Mouse (Mus musculus) kidney, embryonic 14.5 days (tissue): Measurements from ENCODE around the gene Zcchc4. TPM values are rescaled to one million over a fixed set of nuclear protein-coding genes. Genes with fewer than 3 reads are reported as not detected.

Experiments
- ATAC-seq: fragments of 200-750 bp; cut with Nextera tagmentation; 2 replicates; pipeline ENCODE4 v1.8.0; 2017; ENCODE audit warnings: moderate number of reproducible peaks, mild to moderate bottlenecking, moderate TSS enrichment, moderate library complexity; ENCODE audit not compliant: low FRiP score, low TSS enrichment
- H3K27ac ChIP-seq: fragments of 300-500 bp; sonication (generic); 2 replicates; pipeline ENCODE4 v1.5.1; 2014; ENCODE audit warnings: low read depth, mild to moderate bottlenecking, low read length, moderate library complexity, mixed read lengths
- H3K27me3 ChIP-seq: fragments of 300-500 bp; sonication (generic); 2 replicates; pipeline ENCODE4 v1.6.1; 2014; ENCODE audit warnings: mild to moderate bottlenecking, low read length; ENCODE audit not compliant: control insufficient read depth, insufficient read depth
- H3K36me3 ChIP-seq: fragments of 300-500 bp; sonication (generic); 2 replicates; pipeline ENCODE4 v1.6.1; 2014; ENCODE audit warnings: low read length, mixed read lengths; ENCODE audit not compliant: control insufficient read depth, insufficient read depth
- H3K4me1 ChIP-seq: fragments of 300-500 bp; sonication (generic); 2 replicates; pipeline ENCODE4 v1.6.1; 2014; ENCODE audit warnings: low read length, mixed read lengths; ENCODE audit not compliant: control insufficient read depth, insufficient read depth
- H3K4me2 ChIP-seq: fragments of 300-500 bp; sonication (generic); replicated peaks from 2 replicates; pipeline ENCODE4 v1.6.1; 2014; ENCODE audit warnings: low read depth, mild to moderate bottlenecking, low read length
- H3K4me3 ChIP-seq: fragments of 300-500 bp; sonication (generic); 2 replicates; pipeline ENCODE4 v1.5.1; 2014; ENCODE audit warnings: mild to moderate bottlenecking, low read length
- H3K9ac ChIP-seq: fragments of 300-500 bp; sonication (generic); 2 replicates; pipeline ENCODE4 v1.6.1; 2014; ENCODE audit warnings: low read depth, mild to moderate bottlenecking, low read length, moderate library complexity
- H3K9me3 ChIP-seq: fragments of 300-500 bp; sonication (generic); 2 replicates; pipeline ENCODE4 v1.6.1; 2016; ENCODE audit warnings: low read length; ENCODE audit not compliant: control insufficient read depth
- WGBS: fragments of 180-500 bp; shearing (Covaris S2); extraction: QIAGEN DNeasy Blood & Tissue Kit; methylation state at CpG from one replicate; pipeline ENCODE4 v1.1.7; 2014; 5-methylcytosine and 5-hydroxymethylcytosine counted together
- polyA plus RNA-seq: library from polyadenylated mRNA; unstranded; fragments of >200 nt; fragmentation: Nextera tagmentation; extraction: Ambion mirVana; gene quantifications from 2 replicates; pipeline ENCODE4 v1.2.1, GENCODE M21; 2014

Gene Zcchc4
- polyA plus RNA-seq, 1 experiment from 2014 or later, result 18.5 TPM

DNA sequence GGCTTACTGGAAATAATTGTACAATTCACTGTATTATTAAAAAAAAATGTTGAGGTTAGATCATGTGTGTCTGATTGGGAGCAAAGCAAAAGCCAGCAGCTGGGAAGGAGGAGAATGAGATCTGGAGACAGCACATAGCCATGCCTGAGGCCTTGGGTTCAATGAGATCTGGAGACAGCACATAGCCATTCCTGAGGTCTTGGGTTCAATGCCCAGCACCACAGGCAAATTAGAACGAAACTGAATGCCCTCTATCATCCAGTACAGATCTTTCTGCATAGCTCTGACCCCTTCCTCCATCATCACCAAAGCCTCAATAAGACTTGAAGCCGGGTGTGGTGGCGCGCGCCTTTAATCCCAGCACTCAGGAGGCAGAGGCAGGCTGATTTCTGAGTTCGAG, 35.2 kb downstream of the Zcchc4 start:
- Histone ChIP-seq H3K4me3 (no peak overlapping the region), H3K4me2 (no peak overlapping the region), H3K4me1 (no peaks in the 10 kb centered on the region), H3K36me3 (peaks cover 22% of the 10 kb centered on the region; the same call in 1 of the 2 replicates), H3K9me3 (no peaks in the 10 kb centered on the region), H3K27ac (no peak overlapping the region), H3K27me3 (no peaks in the 10 kb centered on the region), H3K9ac (no peak overlapping the region)
- WGBS, result 95% methylated on average over 6 of the region's 6 CpGs
- no peak for ATAC-seq

DNA sequence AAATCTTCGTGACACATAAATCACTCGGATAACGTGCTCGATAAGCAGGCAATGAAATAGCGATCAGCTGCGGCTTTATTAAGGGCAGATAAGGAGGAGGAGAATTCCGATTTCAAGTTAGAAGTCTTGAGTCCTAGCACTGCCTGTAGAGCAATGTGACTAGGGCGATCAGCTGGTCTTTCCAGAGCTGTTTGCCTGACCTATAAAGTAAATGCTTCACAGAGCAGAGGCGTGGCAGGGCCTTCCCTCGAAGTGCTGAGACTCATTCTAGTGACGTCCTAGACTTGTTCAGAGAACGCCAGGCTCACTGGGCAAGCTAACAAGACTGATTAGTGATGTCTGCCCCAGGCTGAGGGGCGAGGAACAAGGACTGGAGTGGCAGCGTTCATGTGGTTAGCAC, 35.8 kb downstream of the Zcchc4 start:
- H3K4me3 ChIP-seq, result no peak overlapping the region
- no peak overlapping the region for H3K4me2 ChIP-seq
- H3K36me3 ChIP-seq, result peaks cover 22% of the 10 kb centered on the region; the same call in 1 of the 2 replicates
- H3K27ac ChIP-seq, result no peak overlapping the region
- WGBS, result 89% methylated on average over 14 of the region's 14 CpGs
- H3K9me3 ChIP-seq, result no peaks in the 10 kb centered on the region
- H3K27me3 ChIP-seq, result no peaks in the 10 kb centered on the region
- no peaks in the 10 kb centered on the region for H3K4me1 ChIP-seq
- H3K9ac ChIP-seq, result no peak overlapping the region
- no peak for ATAC-seq

DNA sequence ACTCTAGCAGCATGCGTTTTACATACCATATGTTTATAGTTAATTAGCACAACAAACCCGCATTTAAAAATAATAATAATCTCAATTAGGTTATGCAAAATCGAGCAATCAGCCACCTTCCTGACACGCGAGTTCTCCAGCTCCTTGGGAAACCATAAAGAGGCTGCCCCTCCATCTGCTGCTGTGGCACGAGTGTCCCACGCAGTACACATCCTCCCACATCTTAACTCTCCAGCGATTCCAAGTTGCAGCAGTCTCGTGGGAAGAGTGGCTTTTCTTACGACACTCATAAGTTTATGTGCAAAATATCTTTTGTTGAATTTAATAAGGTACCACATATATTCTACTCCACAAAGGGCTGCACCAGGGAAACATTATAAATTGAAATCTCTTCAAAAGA, 37.2 kb downstream of the Zcchc4 start:
- Histone ChIP-seq H3K4me2 (no peak overlapping the region), H3K4me1 (no peaks in the 10 kb centered on the region), H3K27me3 (no peaks in the 10 kb centered on the region), H3K9ac (no peak overlapping the region), H3K4me3 (no peak overlapping the region), H3K36me3 (peaks cover 22% of the 10 kb centered on the region; the same call in 1 of the 2 replicates), H3K27ac (no peak overlapping the region), H3K9me3 (no peaks in the 10 kb centered on the region)
- 85% methylated on average over 10 of the region's 10 CpGs for WGBS
- ATAC-seq, result no peak

DNA sequence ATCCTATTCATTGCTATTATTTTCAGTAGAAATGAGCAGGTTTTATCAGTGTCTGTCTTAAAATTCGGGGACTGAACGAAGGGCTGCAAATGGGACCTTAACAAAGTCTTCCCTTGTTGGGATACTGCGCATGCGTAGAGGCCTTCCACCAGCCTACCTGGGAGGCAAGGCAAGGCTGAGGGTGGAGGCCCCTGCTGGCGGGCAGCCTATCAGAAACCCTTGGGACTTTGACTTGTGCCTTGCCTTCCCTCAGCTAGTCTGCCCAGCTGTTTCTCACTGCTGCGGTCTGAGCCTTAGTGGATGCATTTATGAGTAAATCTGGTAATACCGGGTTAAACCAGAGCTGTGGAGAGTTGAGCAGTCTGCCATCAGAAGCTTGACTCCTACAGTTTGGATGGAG, 38.1 kb downstream of the Zcchc4 start:
- peaks cover 22% of the 10 kb centered on the region; the same call in 1 of the 2 replicates for H3K36me3 ChIP-seq
- 91% methylated on average over 7 of the region's 7 CpGs for WGBS
- no peak overlapping the region for H3K4me2 ChIP-seq
- H3K27me3 ChIP-seq, result no peaks in the 10 kb centered on the region
- H3K27ac ChIP-seq, result no peak overlapping the region
- H3K9me3 ChIP-seq, result no peaks in the 10 kb centered on the region
- H3K4me1 ChIP-seq, result no peaks in the 10 kb centered on the region
- ATAC-seq, result no peak
- H3K4me3 ChIP-seq, result no peak overlapping the region
- no peak overlapping the region for H3K9ac ChIP-seq

DNA sequence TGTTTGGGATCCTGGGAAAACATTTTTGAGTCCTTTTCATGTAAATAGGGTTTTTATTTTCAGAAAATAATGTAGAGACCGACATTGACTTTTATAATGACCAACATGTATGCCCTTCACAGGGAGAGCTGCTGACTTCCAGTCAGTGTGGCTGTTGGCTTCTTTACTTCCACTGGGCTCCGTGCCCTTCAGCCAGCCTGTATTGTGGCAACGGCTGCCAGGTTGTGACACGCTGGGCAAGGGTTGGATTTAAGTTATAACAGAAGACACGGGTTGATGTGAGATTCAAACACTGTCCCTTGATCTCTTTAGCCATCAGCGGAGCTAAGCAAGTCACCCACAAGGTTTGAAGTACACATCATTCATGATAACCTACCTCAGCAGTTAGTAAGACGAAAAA, 43.5 kb downstream of the Zcchc4 start:
- H3K4me3 ChIP-seq, result no peak overlapping the region

DNA sequence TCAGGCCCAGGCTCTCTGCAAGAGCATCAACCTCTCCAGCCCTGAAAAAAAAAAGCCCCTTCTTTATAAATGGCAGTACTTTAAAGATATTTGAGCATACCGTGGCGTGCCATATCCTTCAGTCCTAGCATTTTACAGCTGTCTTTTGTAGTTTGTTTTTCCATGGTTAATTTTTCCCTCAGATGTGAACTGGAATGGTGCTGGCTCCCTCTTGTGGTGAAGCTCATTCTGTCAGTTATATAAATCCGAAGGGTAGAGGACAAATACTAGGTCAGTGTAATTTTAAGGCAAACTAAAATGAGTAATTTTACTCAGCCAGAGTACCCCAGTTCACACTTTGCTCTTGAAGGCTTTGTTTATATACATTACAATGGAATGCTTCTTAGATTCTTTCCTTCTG, 46.5 kb downstream of the Zcchc4 start:
- peaks cover 13% of the 10 kb centered on the region for H3K36me3 ChIP-seq
- 32% methylated on average over 3 of the region's 3 CpGs for WGBS
- H3K4me1 ChIP-seq, result no peaks in the 10 kb centered on the region
- no peak for ATAC-seq
- H3K4me3 ChIP-seq, result no peak overlapping the region
- no peak overlapping the region for H3K9ac ChIP-seq
- no peaks in the 10 kb centered on the region for H3K27me3 ChIP-seq
- H3K27ac ChIP-seq, result no peak overlapping the region
- no peak overlapping the region for H3K4me2 ChIP-seq
- no peaks in the 10 kb centered on the region for H3K9me3 ChIP-seq

More for the DNA sequence above, 43.5 kb downstream of the Zcchc4 start:
- H3K36me3 ChIP-seq, result peaks cover 19% of the 10 kb centered on the region
- H3K9ac ChIP-seq, result no peak overlapping the region
- H3K9me3 ChIP-seq, result no peaks in the 10 kb centered on the region
- H3K27me3 ChIP-seq, result no peaks in the 10 kb centered on the region
- 95% methylated on average over 7 of the region's 7 CpGs for WGBS
- ATAC-seq, result no peak
- H3K4me1 ChIP-seq, result no peaks in the 10 kb centered on the region
- no peak overlapping the region for H3K4me2 ChIP-seq
- H3K27ac ChIP-seq, result no peak overlapping the region

DNA sequence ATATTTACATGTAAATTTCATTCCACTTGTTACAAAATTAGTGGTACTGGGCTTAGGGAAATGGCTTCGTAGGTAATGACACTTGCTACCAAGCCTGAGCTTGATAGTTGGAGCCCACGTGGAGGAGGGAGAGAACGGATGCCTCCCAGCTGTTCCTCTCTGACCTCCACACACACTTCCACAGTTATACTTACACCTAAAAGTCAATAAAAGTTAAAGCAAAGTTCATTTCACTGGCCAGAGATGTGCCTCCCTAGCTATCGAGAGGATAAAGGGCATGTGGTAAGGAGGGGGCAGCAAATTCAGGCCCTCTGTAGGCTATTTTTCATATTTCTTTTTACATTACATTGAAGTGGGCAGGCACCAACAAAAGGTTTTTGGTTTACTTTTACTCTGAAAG, 52.7 kb downstream of the Zcchc4 start:
- ATAC-seq, result no peak

DNA sequence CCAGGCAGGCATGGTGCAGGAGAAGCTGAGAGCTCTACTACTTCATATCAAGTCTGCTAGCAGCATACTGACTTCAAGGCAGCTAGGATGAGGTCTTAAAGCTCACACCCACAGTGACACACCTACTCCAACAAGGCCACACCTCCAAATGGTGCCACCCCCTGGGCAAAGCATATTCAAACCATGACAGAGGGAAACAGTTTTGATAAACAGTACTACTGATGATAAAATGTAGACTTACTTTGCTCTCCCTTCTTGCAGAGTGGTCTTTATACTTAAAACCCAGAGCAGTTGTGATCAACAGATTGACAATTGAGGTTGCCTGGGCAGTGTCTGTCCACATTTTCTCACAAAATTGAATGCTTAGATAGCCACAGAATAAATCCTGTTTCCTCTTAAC, 57.8 kb downstream of the Zcchc4 start:
- peak overlapping the region; percentile 74 for H3K27ac ChIP-seq
- peak overlapping the region; percentile 34 for H3K9ac ChIP-seq
- peaks cover 9% of the 10 kb centered on the region; the same call in 1 of the 2 replicates for H3K4me1 ChIP-seq
- peak overlapping the region; percentile 89 for H3K4me3 ChIP-seq
- no peaks in the 10 kb centered on the region for H3K27me3 ChIP-seq
- H3K4me2 ChIP-seq, result peak overlapping the region; percentile 43
- no peak for ATAC-seq
- peaks cover 7% of the 10 kb centered on the region; the same call in 1 of the 2 replicates for H3K36me3 ChIP-seq
- H3K9me3 ChIP-seq, result no peaks in the 10 kb centered on the region

More for the DNA sequence above, 52.7 kb downstream of the Zcchc4 start:
- 36% methylated on average over 4 of the region's 4 CpGs for WGBS
- Histone ChIP-seq H3K27me3 (no peaks in the 10 kb centered on the region), H3K27ac (no peak overlapping the region), H3K4me3 (no peak overlapping the region), H3K9ac (no peak overlapping the region), H3K9me3 (no peaks in the 10 kb centered on the region), H3K36me3 (no peaks in the 10 kb centered on the region), H3K4me2 (no peak overlapping the region), H3K4me1 (no peaks in the 10 kb centered on the region)

DNA sequence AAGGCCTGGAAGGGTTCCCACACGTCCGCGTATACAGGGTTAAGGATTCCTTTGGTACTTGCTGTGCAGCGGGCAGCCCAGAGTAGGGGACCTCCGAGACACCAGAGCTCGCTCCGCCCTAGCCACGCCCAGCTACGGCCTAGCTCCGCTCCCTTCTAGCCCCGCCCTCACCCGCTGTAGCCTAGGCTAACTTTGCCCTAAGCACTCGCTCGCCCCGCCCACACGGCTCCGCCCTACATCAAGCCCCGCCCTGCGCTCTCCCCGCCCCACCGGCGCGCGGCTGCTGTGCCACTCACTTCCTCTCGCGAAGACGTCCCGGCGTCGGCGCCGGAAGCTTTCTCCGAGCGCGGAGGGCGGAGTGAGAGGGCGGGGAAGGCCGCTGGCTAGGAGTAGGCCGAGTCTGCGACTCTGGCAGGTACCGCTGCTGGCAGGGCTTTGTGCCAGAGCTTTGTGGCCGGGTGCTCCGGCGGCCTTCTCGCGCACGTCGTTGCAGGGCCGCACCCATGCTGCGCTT, 58.6 kb downstream of the Zcchc4 start, which contains the start of gene Anapc4:
Anapc4 (plus strand) TSS at position 252 of the 514 bp plus-strand sequence.
- Histone ChIP-seq H3K9me3 (no peaks in the 10 kb centered on the region), H3K27ac (peak within 1 kb of the TSS; percentile 90), H3K4me1 (peaks cover 9% of the 10 kb centered on the region; the same call in 1 of the 2 replicates), H3K36me3 (peaks cover 7% of the 10 kb centered on the region; the same call in 1 of the 2 replicates), H3K4me2 (peak within 1 kb of the TSS; percentile 79), H3K9ac (peak within 1 kb of the TSS; percentile 90), H3K27me3 (no peaks in the 10 kb centered on the region), H3K4me3 (peak within 1 kb of the TSS; percentile 89)
- WGBS, result under 1% methylated on average over 50 of the region's 50 CpGs
- ATAC-seq, result peak; percentile 100
